Mouse (Mus musculus) hindbrain, embryonic 12.5 days (tissue): ENCODE data around the gene Pitpnm1. TPM values are rescaled to one million over a fixed set of nuclear protein-coding genes. Genes with fewer than 3 reads are reported as not detected.
A peak's percentile ranks its signal among the peaks of the same experiment; 100 is the strongest.

Experiments
- ATAC-seq: fragments of 200-750 bp; cut with Nextera tagmentation; 2 replicates; pipeline ENCODE4 v1.8.0; 2017; ENCODE audit warnings: moderate TSS enrichment; ENCODE audit not compliant: low FRiP score
- H3K27ac ChIP-seq: fragments of 300-500 bp; sonication (generic); 2 replicates; pipeline ENCODE4 v1.5.1; 2016; ENCODE audit warnings: mild to moderate bottlenecking
- H3K27me3 ChIP-seq: fragments of 300-500 bp; sonication (generic); 2 replicates; pipeline ENCODE4 v1.6.1; 2016; ENCODE audit warnings: mild to moderate bottlenecking
- H3K36me3 ChIP-seq: fragments of 300-500 bp; sonication (generic); 2 replicates; pipeline ENCODE4 v1.6.1; 2016; ENCODE audit warnings: mild to moderate bottlenecking
- H3K4me1 ChIP-seq: fragments of 300-500 bp; sonication (generic); 2 replicates; pipeline ENCODE4 v1.6.1; 2016
- H3K4me2 ChIP-seq: fragments of 300-500 bp; sonication (generic); replicated peaks from 2 replicates; pipeline ENCODE4 v1.6.1; 2016; ENCODE audit warnings: mild to moderate bottlenecking
- H3K4me3 ChIP-seq: fragments of 300-500 bp; sonication (generic); 2 replicates; pipeline ENCODE4 v1.5.1; 2016; ENCODE audit warnings: mild to moderate bottlenecking
- H3K9ac ChIP-seq: fragments of 300-500 bp; sonication (generic); 2 replicates; pipeline ENCODE4 v1.6.1; 2016; ENCODE audit warnings: mild to moderate bottlenecking, moderate library complexity
- H3K9me3 ChIP-seq: fragments of 300-500 bp; sonication (generic); replicated peaks from 2 replicates; pipeline ENCODE4 v1.6.1; 2016; ENCODE audit warnings: mild to moderate bottlenecking
- WGBS: fragments of 180-500 bp; shearing (Covaris S2); methylation state at CpG from one replicate; pipeline ENCODE4 v1.1.7; 2016; 5-methylcytosine and 5-hydroxymethylcytosine counted together
- polyA plus RNA-seq: library from polyadenylated mRNA; unstranded; fragments of >200 nt; fragmentation: Nextera tagmentation; extraction: Ambion mirVana; gene quantifications from 2 replicates; pipeline ENCODE4 v1.2.1, GENCODE M21; 2016

Gene Pitpnm1
- 19.6 and 24.4 TPM in 2 replicates for polyA plus RNA-seq

- Histone ChIP-seq H3K4me2 (peak within 1 kb of the TSS; percentile 69), H3K9me3 (no peaks in the 10 kb centered on the region), H3K4me3 (peak within 1 kb of the TSS; percentile 50), H3K27me3 (peaks cover 43% of the 10 kb centered on the region), H3K27ac (peak within 1 kb of the TSS; percentile 45; the same call in 1 of the 2 replicates), H3K4me1 (peaks cover 49% of the 10 kb centered on the region), H3K36me3 (no peaks in the 10 kb centered on the region), H3K9ac (peak within 1 kb of the TSS; percentile 68)
- 1% methylated on average over 53 of the region's 53 CpGs for WGBS
- ATAC-seq = no peak
Observed at GRCm38 (mm10) chr19:4099837-4100717, at the start of gene Pitpnm1. Gene Pitpnm1 (plus strand): TSS chr19:4099998.

DNA sequence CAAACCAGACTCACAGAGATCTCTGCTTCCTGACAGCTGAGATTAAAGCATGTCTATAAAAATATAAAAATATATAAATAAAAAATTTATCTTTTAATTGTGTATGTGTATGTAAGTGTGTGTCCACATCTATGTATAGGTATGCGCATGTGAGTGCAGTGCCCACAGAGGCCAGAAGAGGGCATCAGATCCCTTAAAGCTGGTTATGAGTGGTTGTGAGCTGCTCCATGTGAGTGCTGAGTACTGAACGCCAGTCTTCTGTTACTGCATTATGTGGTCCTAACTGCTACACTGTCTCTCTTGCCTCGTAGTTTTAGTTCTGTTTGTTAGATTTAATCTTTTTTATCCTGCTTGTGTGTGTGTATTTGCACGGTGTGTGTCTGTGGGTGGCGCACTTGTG is 48.8 kb upstream of the Pitpnm1 start:
- 96% methylated on average over 5 of the region's 5 CpGs for WGBS

GRCm38 (mm10) chr19:4051741-4052515 is 47.9 kb upstream of the Pitpnm1 start:
- Histone ChIP-seq H3K4me2 (no peak overlapping the region), H3K4me1 (no peaks in the 10 kb centered on the region), H3K27me3 (no peaks in the 10 kb centered on the region), H3K9ac (no peak overlapping the region), H3K4me3 (no peak overlapping the region), H3K36me3 (no peaks in the 10 kb centered on the region), H3K9me3 (no peaks in the 10 kb centered on the region), H3K27ac (no peak overlapping the region)
- ATAC-seq = no peak
- WGBS = 51% methylated on average over 10 of the region's 10 CpGs

More for the DNA sequence above, 48.8 kb upstream of the Pitpnm1 start:
- H3K36me3 ChIP-seq = no peaks in the 10 kb centered on the region
- H3K27me3 ChIP-seq = no peaks in the 10 kb centered on the region
- ATAC-seq = no peak
- H3K4me1 ChIP-seq = no peaks in the 10 kb centered on the region
- H3K4me3 ChIP-seq = no peak overlapping the region
- no peak overlapping the region for H3K4me2 ChIP-seq
- H3K9me3 ChIP-seq = no peaks in the 10 kb centered on the region
- no peak overlapping the region for H3K27ac ChIP-seq
- H3K9ac ChIP-seq = no peak overlapping the region

GRCm38 (mm10) chr19:4052516-4053030 is 47.2 kb upstream of the Pitpnm1 start:
- Histone ChIP-seq H3K9ac (no peak overlapping the region), H3K36me3 (no peaks in the 10 kb centered on the region), H3K4me1 (no peaks in the 10 kb centered on the region), H3K4me3 (no peak overlapping the region), H3K4me2 (no peak overlapping the region), H3K9me3 (no peaks in the 10 kb centered on the region), H3K27ac (no peak overlapping the region), H3K27me3 (no peaks in the 10 kb centered on the region)
- no peak for ATAC-seq
- 79% methylated on average over 5 of the region's 5 CpGs for WGBS

DNA sequence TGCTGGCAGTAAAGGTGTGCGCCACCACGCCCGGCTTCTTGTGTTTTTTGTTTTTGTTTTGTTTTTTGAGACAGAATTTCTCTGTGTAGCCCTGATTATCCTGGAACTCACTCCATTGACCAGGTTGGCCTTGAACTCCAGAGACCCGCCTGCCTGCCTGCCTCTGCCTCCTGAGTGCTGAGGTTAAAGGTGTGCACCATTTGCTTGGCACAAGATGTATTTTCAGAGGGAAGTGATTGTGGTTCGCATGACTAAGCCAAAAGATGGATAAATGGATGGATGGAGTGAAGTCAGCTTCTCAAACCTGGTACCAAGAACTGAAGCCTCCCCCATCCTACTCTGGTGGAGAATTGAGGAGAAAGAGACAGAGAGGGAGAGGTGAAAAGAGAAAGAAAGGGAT is 45.2 kb upstream of the Pitpnm1 start:
- no peak overlapping the region for H3K4me3 ChIP-seq
- no peak overlapping the region for H3K9ac ChIP-seq
- H3K9me3 ChIP-seq = no peaks in the 10 kb centered on the region
- no peaks in the 10 kb centered on the region for H3K36me3 ChIP-seq
- 86% methylated on average over 5 of the region's 5 CpGs for WGBS
- no peaks in the 10 kb centered on the region for H3K27me3 ChIP-seq
- no peaks in the 10 kb centered on the region for H3K4me1 ChIP-seq
- no peak for ATAC-seq
- H3K4me2 ChIP-seq = no peak overlapping the region
- H3K27ac ChIP-seq = no peak overlapping the region

- H3K36me3 ChIP-seq = no peaks in the 10 kb centered on the region
- H3K9ac ChIP-seq = no peak overlapping the region
- ATAC-seq = no peak
- no peaks in the 10 kb centered on the region for H3K27me3 ChIP-seq
- H3K4me2 ChIP-seq = no peak overlapping the region
- no peak overlapping the region for H3K4me3 ChIP-seq
- no peak overlapping the region for H3K27ac ChIP-seq
- 73% methylated on average over 8 of the region's 8 CpGs for WGBS
- H3K9me3 ChIP-seq = no peaks in the 10 kb centered on the region
- no peaks in the 10 kb centered on the region for H3K4me1 ChIP-seq
Observed at GRCm38 (mm10) chr19:4055216-4055946, 44.4 kb upstream of the Pitpnm1 start.

DNA sequence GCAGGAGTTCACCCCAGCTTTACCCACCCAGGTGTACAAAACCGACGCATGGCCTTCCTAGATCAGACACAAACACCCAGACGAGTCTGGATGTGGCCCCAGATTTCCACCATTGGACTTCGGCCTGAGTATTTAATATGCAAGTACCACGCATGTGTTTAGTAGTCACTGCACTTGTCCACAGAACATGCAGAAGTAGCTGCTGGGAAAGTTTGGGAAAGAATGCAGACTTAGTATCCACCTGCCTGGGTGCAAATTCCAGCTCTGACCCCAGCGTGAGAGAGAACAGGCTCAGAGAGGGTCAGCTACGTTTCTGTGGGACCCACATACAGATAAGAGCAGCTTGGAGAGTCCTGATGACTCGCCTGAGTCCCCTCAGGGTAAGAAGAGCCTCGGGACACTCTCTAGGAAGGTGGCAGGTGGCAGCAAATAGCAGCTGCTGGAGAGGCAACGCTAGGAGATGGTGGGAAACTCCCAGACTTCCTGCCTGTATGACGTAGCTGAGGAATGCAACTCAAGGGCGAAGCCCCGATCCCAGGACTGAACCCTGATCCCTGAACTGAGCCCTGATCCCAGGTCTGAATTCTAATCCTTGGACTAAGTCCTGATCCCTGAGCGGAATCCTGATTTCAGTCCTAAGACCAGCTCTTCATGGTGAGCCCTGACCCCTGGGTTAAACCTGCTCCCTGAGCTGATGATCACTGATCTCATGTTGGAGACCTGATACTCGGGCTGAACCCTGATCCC is 43.7 kb upstream of the Pitpnm1 start:
- no peaks in the 10 kb centered on the region for H3K27me3 ChIP-seq
- no peak for ATAC-seq
- no peak overlapping the region for H3K9ac ChIP-seq
- H3K4me2 ChIP-seq = no peak overlapping the region
- WGBS = 65% methylated on average over 15 of the region's 15 CpGs
- H3K4me1 ChIP-seq = no peaks in the 10 kb centered on the region
- no peaks in the 10 kb centered on the region for H3K36me3 ChIP-seq
- H3K9me3 ChIP-seq = no peaks in the 10 kb centered on the region
- H3K4me3 ChIP-seq = no peak overlapping the region
- no peak overlapping the region for H3K27ac ChIP-seq

GRCm38 (mm10) chr19:4056727-4057126 is 43.1 kb upstream of the Pitpnm1 start:
- WGBS = 41% methylated on average over 4 of the region's 4 CpGs
- ATAC-seq = no peak
- no peaks in the 10 kb centered on the region for H3K4me1 ChIP-seq

DNA sequence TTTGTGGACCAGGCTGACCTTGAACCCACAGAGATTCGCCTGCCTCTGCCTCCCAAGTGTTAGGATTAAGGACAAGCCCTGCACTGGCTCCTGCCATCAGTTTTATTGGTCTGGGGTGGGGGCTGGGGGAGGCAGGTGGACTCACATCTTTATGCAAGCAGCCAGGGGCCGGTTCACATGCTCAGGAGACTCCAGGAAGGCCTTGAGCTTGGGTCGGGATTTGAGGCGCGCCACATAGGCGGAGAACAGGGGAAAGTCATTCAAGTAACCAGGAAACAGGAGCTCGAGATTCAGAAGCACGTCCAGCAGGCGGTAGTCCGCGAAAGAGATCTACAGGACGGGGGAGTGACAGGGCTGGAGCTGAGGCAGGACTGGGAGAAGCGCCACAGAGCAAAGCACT is 42.4 kb upstream of the Pitpnm1 start:
- ATAC-seq = no peak
- no peak overlapping the region for H3K4me3 ChIP-seq
- no peak overlapping the region for H3K4me2 ChIP-seq
- no peaks in the 10 kb centered on the region for H3K9me3 ChIP-seq
- WGBS = 84% methylated on average over 13 of the region's 13 CpGs
- H3K27ac ChIP-seq = no peak overlapping the region
- no peaks in the 10 kb centered on the region for H3K36me3 ChIP-seq
- no peaks in the 10 kb centered on the region for H3K4me1 ChIP-seq
- H3K9ac ChIP-seq = no peak overlapping the region
- no peaks in the 10 kb centered on the region for H3K27me3 ChIP-seq

More at GRCm38 (mm10) chr19:4056727-4057126, 43.1 kb upstream of the Pitpnm1 start:
- Histone ChIP-seq H3K27ac (no peak overlapping the region), H3K27me3 (no peaks in the 10 kb centered on the region), H3K36me3 (no peaks in the 10 kb centered on the region), H3K4me3 (no peak overlapping the region), H3K4me2 (no peak overlapping the region), H3K9me3 (no peaks in the 10 kb centered on the region), H3K9ac (no peak overlapping the region)

- 95% methylated on average over 7 of the region's 7 CpGs for WGBS
- Histone ChIP-seq H3K36me3 (no peaks in the 10 kb centered on the region), H3K4me1 (no peaks in the 10 kb centered on the region), H3K27ac (no peak overlapping the region), H3K9ac (no peak overlapping the region), H3K9me3 (no peaks in the 10 kb centered on the region), H3K4me3 (no peak overlapping the region), H3K4me2 (no peak overlapping the region), H3K27me3 (no peaks in the 10 kb centered on the region)
- ATAC-seq = no peak
Observed at GRCm38 (mm10) chr19:4057962-4058361, 41.8 kb upstream of the Pitpnm1 start.

GRCm38 (mm10) chr19:4058581-4058980 is 41.2 kb upstream of the Pitpnm1 start:
- Histone ChIP-seq H3K36me3 (no peaks in the 10 kb centered on the region), H3K4me1 (no peaks in the 10 kb centered on the region), H3K4me2 (no peak overlapping the region), H3K27ac (no peak overlapping the region), H3K27me3 (no peaks in the 10 kb centered on the region), H3K9ac (no peak overlapping the region), H3K9me3 (no peaks in the 10 kb centered on the region), H3K4me3 (no peak overlapping the region)
- no peak for ATAC-seq
- WGBS = 85% methylated on average over 5 of the region's 5 CpGs
